In genomic region chr1:66003897-66004660, GRCm38 (mm10) we compare ENCODE assay signal across 11 mouse cellular contexts.
DNase-seq lines count a peak whose midpoint lies in the region; ATAC-seq and TF ChIP-seq lines count a peak whose summit lies in the region.
"Had no signal": no experiment of that assay in that cellular context is flagged by ENCODE, and none has a peak within 500 bp of the region (broad histone marks: within the 10 kb centered on the region; RNA-seq: fewer than 3 reads in every experiment).

No protein-coding gene starts in this region.

- 0 out of 2 replicates have a peak overlapping the region, but pooled peaks have one; percentile 20 for H3K4me2 ChIP-seq in forebrain, embryonic 14.5 days (ENCODE audit: low read length)
- H3K4me2 ChIP-seq in limb, embryonic 14.5 days (replicated peaks; ENCODE audit: low read depth, low read length, severe bottlenecking) = peak overlapping the region; percentile 24
- H3K4me2 ChIP-seq: heart, embryonic 15.5 days had no signal

- no peaks in the 10 kb centered on the region for H3K9me3 ChIP-seq in forebrain, embryonic 14.5 days (replicated peaks; ENCODE audit: control insufficient read depth, low read length)
- H3K9me3 ChIP-seq in forebrain, embryonic 10.5 days = no peaks in the 10 kb centered on the region
- H3K9me3 ChIP-seq in limb, embryonic 14.5 days (ENCODE audit: control insufficient read depth, low read length) = no peaks in the 10 kb centered on the region
- H3K9me3 ChIP-seq: heart, embryonic 15.5 days had no signal

- H3K4me1 ChIP-seq in forebrain, embryonic 14.5 days (ENCODE audit: control insufficient read depth, insufficient read depth, low read length) = peaks cover 5% of the 10 kb centered on the region; the same call in 1 of the 2 replicates
- H3K4me1 ChIP-seq in forebrain, embryonic 10.5 days = 0 out of 2 replicates have a peak, but pooled peaks cover 3% of the 10 kb centered on the region
- H3K4me1 ChIP-seq in limb, embryonic 14.5 days (ENCODE audit: control insufficient read depth, insufficient read depth, low read length) = no peaks in the 10 kb centered on the region
- H3K4me1 ChIP-seq: heart, embryonic 15.5 days had no signal

- peak; percentile 37 for DNase-seq in forebrain, embryonic 14.5 days (ENCODE audit: low spot score)
- no peak for DNase-seq in forebrain, embryonic 10.5 days (ENCODE audit: extremely low spot score, low spot score)
- DNase-seq in urinary bladder, postnatal 14 days (ENCODE audit: low spot score) = peak; percentile 12
- no peak for DNase-seq in urinary bladder, postnatal 25 days (ENCODE audit: low spot score)
- peak; percentile 61 for DNase-seq in limb, embryonic 14.5 days (ENCODE audit: low spot score)
- peak; percentile 12 for DNase-seq in yolk sac, embryonic 10.5 days (ENCODE audit: low spot score)
- no peak for DNase-seq in frontal cortex, postnatal 10 days (ENCODE audit: low spot score in 2 of 2)
- no peak for DNase-seq in left cerebral cortex, postnatal 14 days (ENCODE audit: low spot score in 2 of 2)

- peak; percentile 60; the same call in 1 of the 2 replicates for ATAC-seq in forebrain, embryonic 14.5 days
- ATAC-seq in limb, embryonic 14.5 days (ENCODE audit: low FRiP score, low read depth) = peak; percentile 60; the same call in 1 of the 2 replicates

- H3K27ac ChIP-seq in forebrain, embryonic 14.5 days (ENCODE audit: low read depth, low read length) = no peak overlapping the region
- H3K27ac ChIP-seq in forebrain, embryonic 10.5 days = no peak overlapping the region
- no peak overlapping the region for H3K27ac ChIP-seq in limb, embryonic 14.5 days (replicated peaks; ENCODE audit: low read depth, low read length)
- H3K27ac ChIP-seq: heart, embryonic 15.5 days; macrophage had no signal

- H3K4me3 ChIP-seq in forebrain, embryonic 14.5 days (ENCODE audit: low read depth, low read length) = no peak overlapping the region
- H3K4me3 ChIP-seq in forebrain, embryonic 10.5 days = no peak overlapping the region
- H3K4me3 ChIP-seq in limb, embryonic 14.5 days (replicated peaks; ENCODE audit: low read length) = no peak overlapping the region
- H3K4me3 ChIP-seq: erythroblast, embryonic 14.5 days; heart, embryonic 15.5 days had no signal

- no peaks in the 10 kb centered on the region for H3K36me3 ChIP-seq in forebrain, embryonic 14.5 days (ENCODE audit: control insufficient read depth, insufficient read depth, low read length)
- no peaks in the 10 kb centered on the region for H3K36me3 ChIP-seq in forebrain, embryonic 10.5 days (replicated peaks)
- H3K36me3 ChIP-seq in limb, embryonic 14.5 days (ENCODE audit: control insufficient read depth, insufficient read depth, low read length) = no peaks in the 10 kb centered on the region
- H3K36me3 ChIP-seq: heart, embryonic 15.5 days had no signal

- H3K27me3 ChIP-seq in forebrain, embryonic 14.5 days (replicated peaks; ENCODE audit: control insufficient read depth, insufficient read depth, low read length) = no peaks in the 10 kb centered on the region
- H3K27me3 ChIP-seq in forebrain, embryonic 10.5 days (ENCODE audit: poor library complexity, severe bottlenecking) = no peaks in the 10 kb centered on the region
- H3K27me3 ChIP-seq in limb, embryonic 14.5 days (ENCODE audit: control insufficient read depth, insufficient read depth, low read length) = no peaks in the 10 kb centered on the region
- H3K27me3 ChIP-seq: heart, embryonic 15.5 days had no signal

- H3K9ac ChIP-seq in forebrain, embryonic 14.5 days (ENCODE audit: low read length) = no peak overlapping the region; the same call in 1 of the 2 replicates
- H3K9ac ChIP-seq in limb, embryonic 14.5 days (ENCODE audit: low read depth, low read length, severe bottlenecking) = no peak overlapping the region
- H3K9ac ChIP-seq: heart, embryonic 15.5 days had no signal

- intact Hi-C loops in left cerebral cortex, postnatal 14 days (cut with DNase I) = no loop called here

- TF ChIP-seq POLR2A in limb, embryonic 14.5 days (IDR thresholded peaks at IDR 0.05; ENCODE audit: borderline replicate concordance, extremely low read depth, insufficient read depth, insufficient read length) = no peak

- 40% methylated on average over 17 of the region's 17 CpGs for WGBS in forebrain, embryonic 14.5 days
- WGBS in forebrain, embryonic 10.5 days = 76% methylated on average over 17 of the region's 17 CpGs
- WGBS in limb, embryonic 14.5 days = 13% methylated on average over 17 of the region's 17 CpGs

Comparison
In these comparisons a context has a peak if more than half of its experiments do, and no peak if none do; other contexts are left out.
1. DNase-seq: peak in forebrain, embryonic 14.5 days (single experiment), urinary bladder, postnatal 14 days (single experiment), limb, embryonic 14.5 days (single experiment) and yolk sac, embryonic 10.5 days (single experiment); none in forebrain, embryonic 10.5 days (single experiment), urinary bladder, postnatal 25 days (single experiment), frontal cortex, postnatal 10 days (0 of 2) and left cerebral cortex, postnatal 14 days (0 of 2).